Mouse (Mus musculus): Measurements from ENCODE around the gene Irf3. TPM values are rescaled to one million over a fixed set of nuclear protein-coding genes. Genes with fewer than 3 reads are reported as not detected.

The Irf3 gene
- polyA plus RNA-seq, 1 experiment from 2014 or later = 61.9 TPM

DNA sequence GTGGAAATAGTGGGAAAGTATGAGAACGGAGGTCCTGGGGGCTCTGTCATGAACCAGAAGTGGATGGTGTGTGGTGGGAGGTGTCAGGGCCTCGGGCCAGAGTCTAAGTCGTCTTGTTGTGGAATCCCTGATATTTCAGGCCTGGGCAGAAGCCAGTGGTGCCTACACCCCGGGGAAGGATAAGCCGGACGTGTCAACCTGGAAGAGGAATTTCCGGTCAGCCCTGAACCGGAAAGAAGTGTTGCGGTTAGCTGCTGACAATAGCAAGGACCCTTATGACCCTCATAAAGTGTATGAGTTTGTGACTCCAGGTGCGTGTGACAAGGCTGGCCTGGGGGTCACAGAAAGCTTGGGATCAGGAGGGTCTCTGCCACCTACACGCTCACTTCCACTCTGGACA, 2.3 kb downstream of the Irf3 start:
- Histone ChIP-seq H3K36me3 (replicated peaks) (peaks cover 38% of the 10 kb centered on the region), H3K4me3 (no peak overlapping the region), H3K4me2 (no peak overlapping the region), H3K27ac (no peak overlapping the region), H3K27me3 (replicated peaks) (no peaks in the 10 kb centered on the region), H3K4me1 (peaks cover 35% of the 10 kb centered on the region), H3K9ac (no peak overlapping the region), H3K9me3 (no peaks in the 10 kb centered on the region)
- 87% methylated on average over 11 of the region's 11 CpGs for WGBS
- no peak for ATAC-seq (replicated peaks)

- Histone ChIP-seq H3K4me3 (no peak overlapping the region), H3K4me1 (peaks cover 35% of the 10 kb centered on the region), H3K9me3 (no peaks in the 10 kb centered on the region), H3K27ac (no peak overlapping the region), H3K36me3 (replicated peaks) (peaks cover 45% of the 10 kb centered on the region), H3K9ac (no peak overlapping the region), H3K4me2 (no peak overlapping the region), H3K27me3 (replicated peaks) (no peaks in the 10 kb centered on the region)
- ATAC-seq (replicated peaks) = no peak
- WGBS = 87% methylated on average over 21 of the region's 21 CpGs
Measured at GRCm38 (mm10) chr7:45000539-45001114, 3.2 kb downstream of the Irf3 start.

GRCm38 (mm10) chr7:45002440-45002839, 5.0 kb downstream of the Irf3 start:
- no peak overlapping the region for H3K9ac ChIP-seq
- H3K27me3 ChIP-seq (replicated peaks) = no peaks in the 10 kb centered on the region
- H3K27ac ChIP-seq = no peak overlapping the region
- no peaks in the 10 kb centered on the region for H3K9me3 ChIP-seq
- H3K4me3 ChIP-seq = no peak overlapping the region
- no peak for ATAC-seq (replicated peaks)
- H3K36me3 ChIP-seq (replicated peaks) = peaks cover 62% of the 10 kb centered on the region
- H3K4me2 ChIP-seq = no peak overlapping the region
- H3K4me1 ChIP-seq = peaks cover 23% of the 10 kb centered on the region
- 92% methylated on average over 7 of the region's 7 CpGs for WGBS

GRCm38 (mm10) chr7:45004546-45004945, 7.1 kb downstream of the Irf3 start:
- Histone ChIP-seq H3K36me3 (replicated peaks) (peaks cover 82% of the 10 kb centered on the region), H3K4me1 (peaks cover 6% of the 10 kb centered on the region; the same call in 1 of the 2 replicates), H3K9me3 (no peaks in the 10 kb centered on the region), H3K4me3 (no peak overlapping the region), H3K4me2 (no peak overlapping the region), H3K27ac (no peak overlapping the region), H3K9ac (no peak overlapping the region), H3K27me3 (replicated peaks) (no peaks in the 10 kb centered on the region)
- no peak for ATAC-seq (replicated peaks)
- WGBS = 91% methylated on average over 3 of the region's 3 CpGs

DNA sequence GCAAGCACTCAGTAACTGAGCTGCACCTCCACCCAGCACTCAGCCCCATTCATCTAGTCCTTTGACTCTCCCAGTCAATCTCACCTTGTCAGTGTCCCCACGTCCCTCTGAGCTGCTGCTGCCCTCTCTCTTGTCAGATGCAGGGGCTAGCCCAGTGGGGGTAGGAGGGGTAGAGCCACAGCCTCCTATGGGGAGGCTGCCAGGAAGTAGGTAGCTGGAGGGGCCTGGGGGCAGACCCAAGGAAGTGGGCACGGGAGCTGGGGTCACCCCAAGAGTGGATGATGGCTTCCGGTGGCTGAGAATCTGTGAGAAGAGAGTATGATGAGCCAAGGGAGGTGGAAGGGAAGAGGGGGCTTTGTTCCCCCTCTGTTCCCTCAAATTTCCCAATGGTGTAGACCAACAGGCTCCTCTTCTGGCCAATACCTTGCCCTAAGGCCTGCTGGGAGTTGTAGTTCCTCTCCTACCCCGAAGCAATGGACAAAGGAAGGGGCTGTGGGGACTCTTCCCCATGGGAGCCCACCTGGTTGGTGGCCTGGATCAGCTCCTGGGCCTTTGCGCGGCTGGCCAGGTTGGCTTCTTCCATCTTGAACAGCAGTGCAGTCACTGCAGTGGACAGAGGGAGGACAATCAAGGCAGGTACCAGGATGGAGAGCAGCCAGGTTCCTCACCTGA, 8.0 kb downstream of the Irf3 start:
- Histone ChIP-seq H3K4me3 (no peak overlapping the region), H3K4me2 (no peak overlapping the region), H3K9me3 (no peaks in the 10 kb centered on the region), H3K36me3 (replicated peaks) (peaks cover 85% of the 10 kb centered on the region), H3K27me3 (replicated peaks) (no peaks in the 10 kb centered on the region), H3K9ac (no peak overlapping the region), H3K27ac (no peak overlapping the region), H3K4me1 (0 out of 2 replicates have a peak, but pooled peaks cover 1% of the 10 kb centered on the region)
- no peak for ATAC-seq (replicated peaks)
- WGBS = 90% methylated on average over 6 of the region's 6 CpGs

GRCm38 (mm10) chr7:45006503-45006902, 9.1 kb downstream of the Irf3 start:
- Histone ChIP-seq H3K4me3 (no peak overlapping the region), H3K9ac (no peak overlapping the region), H3K9me3 (no peaks in the 10 kb centered on the region), H3K27ac (no peak overlapping the region), H3K27me3 (replicated peaks) (no peaks in the 10 kb centered on the region), H3K36me3 (replicated peaks) (peaks cover 75% of the 10 kb centered on the region), H3K4me1 (no peaks in the 10 kb centered on the region), H3K4me2 (no peak overlapping the region)
- no peak for ATAC-seq (replicated peaks)
- 93% methylated on average over 12 of the region's 12 CpGs for WGBS

GRCm38 (mm10) chr7:45007141-45007540, 9.7 kb downstream of the Irf3 start:
- no peak overlapping the region for H3K9ac ChIP-seq
- H3K27me3 ChIP-seq (replicated peaks) = no peaks in the 10 kb centered on the region
- no peaks in the 10 kb centered on the region for H3K4me1 ChIP-seq
- no peak for ATAC-seq (replicated peaks)
- 95% methylated on average over 29 of the region's 29 CpGs for WGBS
- no peaks in the 10 kb centered on the region for H3K9me3 ChIP-seq
- H3K4me2 ChIP-seq = no peak overlapping the region
- H3K36me3 ChIP-seq (replicated peaks) = peaks cover 76% of the 10 kb centered on the region
- H3K4me3 ChIP-seq = no peak overlapping the region
- no peak overlapping the region for H3K27ac ChIP-seq

DNA sequence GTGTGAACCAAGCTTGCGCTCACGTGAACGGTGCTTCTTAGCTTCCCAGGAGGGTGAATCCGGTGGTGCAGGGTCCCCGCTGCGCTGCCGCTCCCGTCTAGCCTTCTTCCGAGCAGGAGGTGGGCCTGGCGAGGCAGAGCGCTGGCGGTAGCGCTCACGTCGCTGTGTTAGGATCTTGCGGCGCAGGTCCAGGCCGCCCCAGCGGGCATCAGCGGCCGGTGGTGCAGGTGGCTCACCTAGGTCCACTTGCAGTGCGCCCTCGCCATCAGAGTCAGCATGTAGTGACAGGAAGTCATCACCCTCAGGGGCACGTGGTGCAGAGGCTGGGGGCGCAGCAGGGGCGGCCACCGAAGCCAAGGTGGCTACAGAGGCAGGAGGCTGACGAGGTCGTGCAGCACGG, 10.4 kb downstream of the Irf3 start:
- no peak for ATAC-seq (replicated peaks)
- Histone ChIP-seq H3K9me3 (no peaks in the 10 kb centered on the region), H3K4me3 (no peak overlapping the region), H3K27me3 (replicated peaks) (no peaks in the 10 kb centered on the region), H3K4me1 (no peaks in the 10 kb centered on the region), H3K4me2 (no peak overlapping the region), H3K27ac (no peak overlapping the region), H3K36me3 (replicated peaks) (peaks cover 81% of the 10 kb centered on the region), H3K9ac (no peak overlapping the region)
- WGBS = 95% methylated on average over 30 of the region's 30 CpGs

- Histone ChIP-seq H3K36me3 (replicated peaks) (peaks cover 81% of the 10 kb centered on the region), H3K4me3 (no peak overlapping the region), H3K4me1 (no peaks in the 10 kb centered on the region), H3K27me3 (replicated peaks) (no peaks in the 10 kb centered on the region), H3K9ac (no peak overlapping the region), H3K4me2 (no peak overlapping the region), H3K27ac (no peak overlapping the region), H3K9me3 (no peaks in the 10 kb centered on the region)
- 94% methylated on average over 19 of the region's 19 CpGs for WGBS
- no peak for ATAC-seq (replicated peaks)
Measured at GRCm38 (mm10) chr7:45008411-45008810, 11.0 kb downstream of the Irf3 start.

DNA sequence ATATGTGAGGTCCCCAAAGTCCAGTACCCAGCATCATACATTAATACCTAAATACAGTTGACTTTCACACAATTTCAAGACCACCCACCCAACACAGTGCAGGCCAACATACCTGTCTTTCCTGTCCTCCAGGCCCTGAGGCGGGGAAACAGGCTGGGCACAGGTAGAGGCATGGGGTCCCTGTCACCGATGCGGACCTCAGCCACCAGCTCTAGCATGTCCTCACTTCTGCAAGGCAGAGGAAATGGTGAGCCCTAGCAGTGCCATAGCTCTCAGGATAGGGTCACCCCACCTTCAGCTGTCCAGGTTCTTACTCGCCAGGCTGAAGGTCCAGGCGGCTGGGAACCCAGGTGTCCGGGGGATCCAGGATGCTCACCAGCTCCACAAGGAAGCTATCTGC, 14.6 kb downstream of the Irf3 start:
- Histone ChIP-seq H3K27ac (no peak overlapping the region), H3K9me3 (no peaks in the 10 kb centered on the region), H3K4me3 (no peak overlapping the region), H3K36me3 (replicated peaks) (peaks cover 49% of the 10 kb centered on the region), H3K4me1 (peaks cover 16% of the 10 kb centered on the region), H3K9ac (no peak overlapping the region), H3K4me2 (no peak overlapping the region), H3K27me3 (replicated peaks) (no peaks in the 10 kb centered on the region)
- 99% methylated on average over 6 of the region's 6 CpGs for WGBS
- ATAC-seq (replicated peaks) = no peak

- Histone ChIP-seq H3K9ac (no peak overlapping the region), H3K4me2 (no peak overlapping the region), H3K27ac (no peak overlapping the region), H3K4me1 (peaks cover 23% of the 10 kb centered on the region), H3K27me3 (replicated peaks) (no peaks in the 10 kb centered on the region), H3K36me3 (replicated peaks) (peaks cover 41% of the 10 kb centered on the region), H3K4me3 (no peak overlapping the region), H3K9me3 (no peaks in the 10 kb centered on the region)
- 87% methylated on average over 4 of the region's 4 CpGs for WGBS
- ATAC-seq (replicated peaks) = no peak
Measured at GRCm38 (mm10) chr7:45012824-45013223, 15.4 kb downstream of the Irf3 start.

- H3K4me3 ChIP-seq = no peak overlapping the region
- ATAC-seq (replicated peaks) = no peak
- 98% methylated on average over 16 of the region's 16 CpGs for WGBS
Measured at GRCm38 (mm10) chr7:45013366-45014095, 16.1 kb downstream of the Irf3 start.

More at GRCm38 (mm10) chr7:45013366-45014095, 16.1 kb downstream of the Irf3 start:
- H3K27ac ChIP-seq = no peak overlapping the region
- no peak overlapping the region for H3K4me2 ChIP-seq
- H3K9ac ChIP-seq = no peak overlapping the region
- H3K36me3 ChIP-seq (replicated peaks) = peaks cover 34% of the 10 kb centered on the region
- no peaks in the 10 kb centered on the region for H3K9me3 ChIP-seq
- no peaks in the 10 kb centered on the region for H3K27me3 ChIP-seq (replicated peaks)
- peaks cover 27% of the 10 kb centered on the region for H3K4me1 ChIP-seq

Measured in midbrain, embryonic 15.5 days (tissue).